Mouse (Mus musculus): ENCODE measurements around the gene Serpinb6a.

- TF ChIP-seq BHLHE40 (IDR thresholded peaks at IDR 0.05; ENCODE audit: low read depth, low read length) (no peak), ETS1 (conservative IDR thresholded peaks at IDR 0.05; ENCODE audit: low read depth, low read length) (no peak), CTCF (conservative IDR thresholded peaks at IDR 0.05 in 1 of 2, IDR thresholded peaks at IDR 0.05 in 1 of 2; ENCODE audit: low read depth in 2 of 2, low read length in 2 of 2) (no peak), TBP (conservative IDR thresholded peaks at IDR 0.05; ENCODE audit: low read depth, low read length) (no peak), POLR2AphosphoS2 (IDR thresholded peaks at IDR 0.05; ENCODE audit: low read depth, low read length) (no peak), MAFK (IDR thresholded peaks at IDR 0.05; ENCODE audit: insufficient replicate concordance, low read length) (no peak), MEF2A (IDR thresholded peaks at IDR 0.05; ENCODE audit: borderline replicate concordance, low read depth, low read length) (no peak), EP300 (IDR thresholded peaks at IDR 0.05; ENCODE audit: low read length) (no peak), MAX (IDR thresholded peaks at IDR 0.05; ENCODE audit: low read length) (no peak)
Observed at GRCm38 (mm10) chr13:33934743-33935142, 67.9 kb downstream of the Serpinb6a start.
